Comparison of ENCODE assay signal across 18 mouse cellular contexts in genomic region chr17:79781262-79781661, GRCm38 (mm10).
DNase-seq lines count a peak whose midpoint lies in the region; ATAC-seq and TF ChIP-seq lines count a peak whose summit lies in the region.
"Had no signal": no experiment of that assay in that cellular context is flagged by ENCODE, and none has a peak within 500 bp of the region (broad histone marks: within the 10 kb centered on the region; RNA-seq: fewer than 3 reads in every experiment).

No protein-coding gene starts in this region.

- no peak for TF ChIP-seq POLR2A in testis, adult 2 months (IDR thresholded peaks at IDR 0.05; ENCODE audit: control insufficient read depth, low read depth, low read length)

- intact Hi-C loops in gastrocnemius, adult 2 months (cut with DNase I) = no loop called here

- TF ChIP-seq CTCF in gastrocnemius, adult 2 months (IDR thresholded peaks at IDR 0.05) = no peak
- no peak for TF ChIP-seq CTCF in testis, adult 2 months (IDR thresholded peaks at IDR 0.05; ENCODE audit: control insufficient read depth, insufficient read depth, insufficient replicate concordance, low read depth, low read length)

- H3K4me3 ChIP-seq in gastrocnemius, adult 2 months = no peak overlapping the region
- no peak overlapping the region for H3K4me3 ChIP-seq in kidney, embryonic 16.5 days (ENCODE audit: low read length)
- H3K4me3 ChIP-seq in testis, adult 2 months (ENCODE audit: control insufficient read depth, low read depth, low read length) = no peak overlapping the region
- H3K4me3 ChIP-seq: embryonic facial prominence, embryonic 12.5 days; forebrain, embryonic 12.5 days; heart, embryonic 10.5 days; hindbrain, embryonic 10.5 days had no signal

- 62% methylated on average over 2 of the region's 2 CpGs for WGBS in kidney, embryonic 16.5 days

- DNase-seq in gastrocnemius, adult 2 months = no peak
- DNase-seq in gastrocnemius, postnatal 10 days = no peak
- no peak for DNase-seq in kidney, postnatal 36 days
- DNase-seq in testis, postnatal 10 days (ENCODE audit: low spot score) = no peak
- DNase-seq in adrenal gland, postnatal 36 days = no peak
- DNase-seq: cerebellum, adult 11 months; cerebellum, adult 8-10 months; cerebellum, postnatal 14 days; forebrain, postnatal 0 days had no signal

- H3K36me3 ChIP-seq in kidney, embryonic 16.5 days (ENCODE audit: insufficient read depth, low read length) = no peaks in the 10 kb centered on the region
- H3K36me3 ChIP-seq in testis, adult 2 months (ENCODE audit: control insufficient read depth, insufficient read depth, low read length) = no peaks in the 10 kb centered on the region
- H3K36me3 ChIP-seq: embryonic facial prominence, embryonic 12.5 days; forebrain, embryonic 12.5 days; heart, embryonic 10.5 days; hindbrain, embryonic 10.5 days had no signal

- no peak overlapping the region for H3K9ac ChIP-seq in kidney, embryonic 16.5 days (replicated peaks; ENCODE audit: low read length)
- H3K9ac ChIP-seq: embryonic facial prominence, embryonic 12.5 days; forebrain, embryonic 12.5 days; forebrain, postnatal 0 days; hindbrain, embryonic 14.5 days had no signal

- H3K4me2 ChIP-seq in kidney, embryonic 16.5 days (replicated peaks; ENCODE audit: low read depth, low read length) = no peak overlapping the region
- H3K4me2 ChIP-seq: embryonic facial prominence, embryonic 12.5 days; forebrain, embryonic 12.5 days; hindbrain, embryonic 14.5 days had no signal

- H3K27me3 ChIP-seq in kidney, embryonic 16.5 days (ENCODE audit: insufficient read depth, low read length) = no peaks in the 10 kb centered on the region
- no peaks in the 10 kb centered on the region for H3K27me3 ChIP-seq in testis, adult 2 months (ENCODE audit: control insufficient read depth, insufficient read depth, low read length)
- H3K27me3 ChIP-seq: embryonic facial prominence, embryonic 12.5 days; Patski had no signal

- H3K9me3 ChIP-seq in kidney, embryonic 16.5 days (ENCODE audit: low read length) = peaks cover 7% of the 10 kb centered on the region; the same call in 1 of the 2 replicates
- H3K9me3 ChIP-seq: embryonic facial prominence, embryonic 12.5 days; heart, embryonic 10.5 days had no signal

- no peak for ATAC-seq in kidney, embryonic 16.5 days (ENCODE audit: low FRiP score, low TSS enrichment)
- ATAC-seq: activated CD4-positive, CD25-positive, alpha-beta regulatory T cell, adult 4 months; forebrain, postnatal 0 days; Patski had no signal

- peaks cover 13% of the 10 kb centered on the region for H3K4me1 ChIP-seq in kidney, embryonic 16.5 days (ENCODE audit: insufficient read depth, low read length)
- no peaks in the 10 kb centered on the region for H3K4me1 ChIP-seq in testis, adult 2 months (ENCODE audit: control insufficient read depth, insufficient read depth, low read length)
- H3K4me1 ChIP-seq: embryonic facial prominence, embryonic 12.5 days; forebrain, embryonic 12.5 days; heart, embryonic 10.5 days; hindbrain, embryonic 10.5 days had no signal

- H3K27ac ChIP-seq in gastrocnemius, adult 2 months = peak overlapping the region; percentile 65
- H3K27ac ChIP-seq in kidney, embryonic 16.5 days (ENCODE audit: low read length) = peak overlapping the region; percentile 43; the same call in 1 of the 2 replicates
- peak overlapping the region; percentile 27; the same call in 1 of the 2 replicates for H3K27ac ChIP-seq in testis, adult 2 months (ENCODE audit: control insufficient read depth, insufficient read depth, low read depth, low read length)
- H3K27ac ChIP-seq: embryonic facial prominence, embryonic 12.5 days; forebrain, embryonic 12.5 days; heart, embryonic 10.5 days; hindbrain, embryonic 10.5 days; hindbrain, embryonic 14.5 days had no signal
